Mouse (Mus musculus) stomach, embryonic 14.5 days (tissue): ENCODE data around the gene Slc13a4. TPM values are rescaled to one million over a fixed set of nuclear protein-coding genes. Genes with fewer than 3 reads are reported as not detected.

Experiments used
- ATAC-seq: fragments of 200-750 bp; cut with Nextera tagmentation; 2 replicates; pipeline ENCODE4 v1.8.0; 2017; ENCODE audit warnings: low read depth, moderate TSS enrichment; ENCODE audit not compliant: insufficient number of reproducible peaks, insufficient read depth, low FRiP score
- H3K27ac ChIP-seq: fragments of 300-500 bp; sonication (generic); 2 replicates; pipeline ENCODE4 v1.5.1; 2014; ENCODE audit warnings: mild to moderate bottlenecking, low read length, moderate library complexity, mixed read lengths
- H3K27me3 ChIP-seq: fragments of 300-500 bp; sonication (generic); 2 replicates; pipeline ENCODE4 v1.6.1; 2014; ENCODE audit warnings: low read length, control low read depth, mixed read lengths; ENCODE audit not compliant: control insufficient read depth, insufficient read depth
- H3K36me3 ChIP-seq: fragments of 300-500 bp; sonication (generic); 2 replicates; pipeline ENCODE4 v1.6.1; 2014; ENCODE audit warnings: mild to moderate bottlenecking, control low read depth, low read length, moderate library complexity, mixed read lengths; ENCODE audit not compliant: control insufficient read depth, insufficient read depth
- H3K4me1 ChIP-seq: fragments of 300-500 bp; sonication (generic); 2 replicates; pipeline ENCODE4 v1.6.1; 2014; ENCODE audit warnings: low read length, control low read depth, mixed read lengths; ENCODE audit not compliant: control insufficient read depth, insufficient read depth
- H3K4me2 ChIP-seq: fragments of 300-500 bp; sonication (generic); replicated peaks from 2 replicates; pipeline ENCODE4 v1.6.1; 2014; ENCODE audit warnings: low read depth, low read length, control low read depth
- H3K4me3 ChIP-seq: fragments of 300-500 bp; sonication (generic); 2 replicates; pipeline ENCODE4 v1.5.1; 2014; ENCODE audit warnings: low read depth, low read length, control low read depth
- H3K9ac ChIP-seq: fragments of 300-500 bp; sonication (generic); replicated peaks from 2 replicates; pipeline ENCODE4 v1.6.1; 2014; ENCODE audit warnings: low read depth, mild to moderate bottlenecking, control low read depth, low read length, moderate library complexity, mixed read lengths
- H3K9me3 ChIP-seq: fragments of 300-500 bp; sonication (generic); 2 replicates; pipeline ENCODE4 v1.6.1; 2016; ENCODE audit warnings: low read depth, low read length, control low read depth; ENCODE audit not compliant: control insufficient read depth
- WGBS: fragments of 180-500 bp; shearing (Covaris S2); extraction: QIAGEN DNeasy Blood & Tissue Kit; methylation state at CpG from one replicate; pipeline ENCODE4 v1.1.7; 2014; 5-methylcytosine and 5-hydroxymethylcytosine counted together
- polyA plus RNA-seq: library from polyadenylated mRNA; unstranded; fragments of >200 nt; fragmentation: Nextera tagmentation; extraction: Ambion mirVana; gene quantifications from 2 replicates; pipeline ENCODE4 v1.2.1, GENCODE M21; 2014

Slc13a4 gene
- polyA plus RNA-seq, 1 experiment from 2014 or later, result 0.29 TPM

DNA sequence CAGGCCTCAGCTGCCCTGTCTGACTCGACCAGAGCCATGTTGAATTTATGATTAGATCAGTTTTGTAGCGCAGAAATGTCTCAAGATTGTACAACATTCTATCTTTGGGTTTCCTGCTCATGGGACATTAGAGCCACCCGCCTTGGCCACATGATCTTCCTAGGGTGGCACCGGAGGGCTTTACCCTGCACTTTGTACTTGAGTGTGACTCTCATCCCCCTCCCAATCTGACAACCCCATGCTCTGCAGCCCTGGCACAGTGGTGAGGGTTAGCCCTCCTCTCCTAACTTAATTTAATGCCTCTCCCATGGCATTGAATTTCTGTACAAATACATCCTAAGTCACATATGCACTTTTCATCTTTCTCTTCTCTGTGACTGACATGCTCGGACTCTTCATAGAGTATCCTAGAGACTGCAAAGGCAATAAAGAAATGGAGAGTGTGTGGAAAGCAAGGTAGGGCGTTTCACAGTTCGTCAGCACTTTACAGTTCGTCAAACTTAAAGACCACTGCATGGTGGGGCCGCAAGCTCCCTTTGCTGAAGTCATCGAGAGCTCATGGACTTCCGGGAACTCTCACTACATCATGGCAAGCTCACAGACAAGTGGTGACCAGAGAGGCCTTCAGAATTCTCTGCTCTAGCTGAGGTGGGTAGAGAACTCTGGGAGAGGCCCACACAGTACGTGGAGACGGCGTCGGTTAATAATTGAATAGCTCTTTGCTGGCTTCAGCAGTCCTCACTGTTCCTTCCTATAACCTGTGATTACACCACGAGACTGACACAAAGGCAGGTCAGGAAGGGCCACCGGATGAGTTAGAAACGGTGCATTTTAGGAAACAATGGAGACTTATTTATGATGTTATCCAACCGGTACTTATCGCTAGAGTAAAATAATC, 35.8 kb downstream of the Slc13a4 start:
- no peaks in the 10 kb centered on the region for H3K36me3 ChIP-seq
- no peaks in the 10 kb centered on the region for H3K9me3 ChIP-seq
- H3K27ac ChIP-seq, result no peak overlapping the region
- no peaks in the 10 kb centered on the region for H3K27me3 ChIP-seq
- no peak overlapping the region for H3K9ac ChIP-seq
- no peak overlapping the region for H3K4me3 ChIP-seq
- no peak for ATAC-seq
- H3K4me2 ChIP-seq, result no peak overlapping the region
- 0 out of 2 replicates have a peak, but pooled peaks cover 3% of the 10 kb centered on the region for H3K4me1 ChIP-seq
- 79% methylated on average over 20 of the region's 20 CpGs for WGBS

DNA sequence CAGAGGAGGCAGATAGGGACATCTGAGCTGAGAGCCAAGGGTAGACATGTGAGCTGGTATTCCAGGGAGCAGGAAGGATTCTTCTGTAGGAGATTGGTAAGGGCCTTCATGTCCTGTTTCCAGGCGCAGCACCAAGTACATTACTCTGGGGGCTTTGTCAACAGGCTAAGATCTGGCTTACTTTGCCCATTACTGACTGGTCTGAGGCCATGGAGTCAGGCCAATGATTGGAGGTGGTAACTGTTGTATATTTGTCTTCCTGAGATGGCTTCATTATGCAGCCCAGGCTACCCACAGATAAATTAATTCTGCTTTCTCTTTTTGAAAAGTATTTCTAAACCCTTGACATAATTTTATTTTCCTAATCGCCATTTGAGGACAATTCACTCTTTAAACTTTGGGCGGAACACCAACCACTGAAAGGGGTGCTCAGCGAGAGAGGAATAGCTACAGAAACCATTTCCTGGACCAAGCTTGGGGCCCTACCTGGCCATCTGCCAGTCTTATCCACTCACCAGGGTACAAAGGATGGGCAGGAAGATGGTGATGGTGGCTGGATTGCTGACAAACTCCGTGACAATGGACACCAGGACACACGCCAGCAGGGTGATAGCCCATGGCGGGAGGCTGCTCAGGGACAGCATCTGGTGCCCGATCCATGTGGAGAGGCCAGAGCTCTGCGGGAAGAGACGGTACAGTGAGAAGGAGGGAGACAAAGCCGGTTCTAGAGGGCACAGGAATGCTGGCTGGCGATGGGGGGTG, 36.7 kb downstream of the Slc13a4 start:
- 0 out of 2 replicates have a peak, but pooled peaks cover 3% of the 10 kb centered on the region for H3K4me1 ChIP-seq
- H3K9me3 ChIP-seq, result no peaks in the 10 kb centered on the region
- WGBS, result 91% methylated on average over 12 of the region's 12 CpGs
- no peak overlapping the region for H3K27ac ChIP-seq
- no peaks in the 10 kb centered on the region for H3K27me3 ChIP-seq
- H3K9ac ChIP-seq, result no peak overlapping the region
- no peak for ATAC-seq
- no peaks in the 10 kb centered on the region for H3K36me3 ChIP-seq
- H3K4me3 ChIP-seq, result no peak overlapping the region
- no peak overlapping the region for H3K4me2 ChIP-seq

DNA sequence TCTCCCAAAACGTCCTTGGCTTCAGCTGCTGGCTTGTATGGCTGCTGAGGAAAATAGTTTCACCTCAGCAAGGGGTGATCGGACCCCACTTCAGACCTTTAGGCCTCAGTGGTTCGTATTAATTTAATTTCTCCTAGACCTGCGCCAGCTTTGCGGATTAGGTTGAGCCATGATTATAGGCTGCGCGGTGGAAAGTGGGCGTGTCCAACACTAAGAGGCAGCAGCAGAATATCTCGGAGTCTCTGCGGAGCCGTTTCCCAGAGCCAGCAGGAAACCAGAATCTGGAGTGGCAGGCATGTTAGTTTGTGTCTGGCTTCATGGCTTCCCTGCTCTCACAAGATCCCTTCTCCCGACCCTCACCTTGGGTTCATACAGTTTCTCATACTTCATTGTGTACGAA, 38.3 kb downstream of the Slc13a4 start:
- WGBS, result 81% methylated on average over 13 of the region's 13 CpGs

DNA sequence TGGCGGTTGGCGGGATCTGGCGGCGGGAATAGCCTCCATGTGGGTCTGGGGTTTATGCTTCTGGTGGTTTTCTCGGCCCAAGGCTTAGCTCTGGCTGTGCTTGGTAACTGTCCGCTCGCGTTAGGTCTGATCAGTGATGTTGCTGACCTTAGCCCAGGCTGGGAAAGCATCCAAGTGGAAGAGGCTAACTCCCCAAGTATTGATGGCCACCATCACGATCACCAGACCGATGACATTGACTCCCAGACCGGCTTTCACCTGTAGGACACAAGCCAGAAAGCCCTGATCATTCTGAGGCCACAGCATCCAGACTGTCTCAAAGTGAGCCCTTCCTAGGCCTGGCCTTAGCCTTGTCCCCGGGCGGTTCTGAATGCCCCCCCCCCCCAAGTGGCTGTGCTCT, 39.2 kb downstream of the Slc13a4 start:
- H3K9ac ChIP-seq, result no peak overlapping the region
- 98% methylated on average over 13 of the region's 13 CpGs for WGBS
- no peak overlapping the region for H3K27ac ChIP-seq
- H3K27me3 ChIP-seq, result no peaks in the 10 kb centered on the region
- H3K4me3 ChIP-seq, result no peak overlapping the region
- H3K36me3 ChIP-seq, result no peaks in the 10 kb centered on the region
- H3K4me1 ChIP-seq, result 0 out of 2 replicates have a peak, but pooled peaks cover 3% of the 10 kb centered on the region
- no peak overlapping the region for H3K4me2 ChIP-seq
- no peaks in the 10 kb centered on the region for H3K9me3 ChIP-seq
- no peak for ATAC-seq

More for the DNA sequence above, 38.3 kb downstream of the Slc13a4 start:
- H3K4me2 ChIP-seq, result no peak overlapping the region
- 0 out of 2 replicates have a peak, but pooled peaks cover 3% of the 10 kb centered on the region for H3K4me1 ChIP-seq
- H3K36me3 ChIP-seq, result no peaks in the 10 kb centered on the region
- H3K9me3 ChIP-seq, result no peaks in the 10 kb centered on the region
- no peak for ATAC-seq
- no peak overlapping the region for H3K27ac ChIP-seq
- no peak overlapping the region for H3K4me3 ChIP-seq
- no peaks in the 10 kb centered on the region for H3K27me3 ChIP-seq
- H3K9ac ChIP-seq, result no peak overlapping the region

- no peaks in the 10 kb centered on the region for H3K27me3 ChIP-seq
- H3K9ac ChIP-seq, result no peak overlapping the region
- H3K4me2 ChIP-seq, result no peak overlapping the region
- peaks cover 5% of the 10 kb centered on the region; the same call in 1 of the 2 replicates for H3K36me3 ChIP-seq
- no peaks in the 10 kb centered on the region for H3K4me1 ChIP-seq
- H3K4me3 ChIP-seq, result no peak overlapping the region
- H3K9me3 ChIP-seq, result no peaks in the 10 kb centered on the region
- whole genome bisulfite sequencing, result 86% methylated on average over 15 of the region's 15 CpGs
- H3K27ac ChIP-seq, result no peak overlapping the region
- ATAC-seq, result no peak
These were observed 42.2 kb downstream of the Slc13a4 start for GRCm38 (mm10) chr6:35265580-35266278.

GRCm38 (mm10) chr6:35260531-35260930, 47.4 kb downstream of the Slc13a4 start:
- no peak for ATAC-seq
- Histone ChIP-seq H3K4me2 (no peak overlapping the region), H3K9ac (no peak overlapping the region), H3K36me3 (peaks cover 5% of the 10 kb centered on the region; the same call in 1 of the 2 replicates), H3K9me3 (no peaks in the 10 kb centered on the region), H3K4me3 (no peak overlapping the region), H3K27me3 (no peaks in the 10 kb centered on the region), H3K27ac (no peak overlapping the region), H3K4me1 (peaks cover 6% of the 10 kb centered on the region; the same call in 1 of the 2 replicates)
- 80% methylated on average over 7 of the region's 7 CpGs for WGBS

DNA sequence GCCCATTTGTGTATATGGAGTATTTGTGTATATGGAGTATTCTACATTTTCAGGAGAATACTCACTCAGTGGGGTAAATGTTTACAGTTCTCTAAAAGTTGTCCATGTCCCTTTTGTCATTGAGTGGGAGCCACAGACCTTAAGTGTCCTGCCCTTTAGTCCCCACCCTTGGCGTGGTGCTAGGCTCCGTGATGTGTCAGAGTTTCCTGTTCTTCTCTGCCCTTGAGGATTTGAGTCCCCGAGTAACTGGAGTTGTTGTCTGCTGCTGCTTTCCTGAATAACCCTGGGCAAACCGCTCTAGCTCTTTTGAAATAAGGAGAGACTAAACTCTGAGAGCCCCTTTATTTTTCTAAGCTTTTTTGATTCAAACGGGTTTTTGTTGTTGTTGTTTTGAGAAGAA, 48.4 kb downstream of the Slc13a4 start:
- Histone ChIP-seq H3K27ac (no peak overlapping the region), H3K4me3 (no peak overlapping the region), H3K9ac (no peak overlapping the region), H3K4me1 (peaks cover 15% of the 10 kb centered on the region), H3K4me2 (no peak overlapping the region), H3K9me3 (no peaks in the 10 kb centered on the region), H3K36me3 (peaks cover 5% of the 10 kb centered on the region; the same call in 1 of the 2 replicates), H3K27me3 (no peaks in the 10 kb centered on the region)
- no peak for ATAC-seq
- 78% methylated on average over 5 of the region's 5 CpGs for WGBS

- H3K4me2 ChIP-seq, result no peak overlapping the region
- H3K9me3 ChIP-seq, result no peaks in the 10 kb centered on the region
- H3K27ac ChIP-seq, result no peak overlapping the region
- no peak overlapping the region for H3K4me3 ChIP-seq
- H3K4me1 ChIP-seq, result peaks cover 21% of the 10 kb centered on the region
- H3K27me3 ChIP-seq, result no peaks in the 10 kb centered on the region
- ATAC-seq, result no peak
- peaks cover 5% of the 10 kb centered on the region; the same call in 1 of the 2 replicates for H3K36me3 ChIP-seq
- 97% methylated on average over 2 of the region's 2 CpGs for WGBS
- H3K9ac ChIP-seq, result no peak overlapping the region
These were observed 49.0 kb downstream of the Slc13a4 start for GRCm38 (mm10) chr6:35258922-35259321.
